Mouse (Mus musculus) hindbrain, embryonic 12.5 days (tissue): ENCODE results near the gene Carns1. TPM values are rescaled to one million over a fixed set of nuclear protein-coding genes. Genes with fewer than 3 reads are reported as not detected.
A peak's percentile ranks its signal among the peaks of the same experiment; 100 is the strongest.
"Not testable (repeated sequence)": the region's sequence is repeated elsewhere in the genome, so short reads cannot be mapped to it uniquely, and the experiment has no call there.

Experiments
- ATAC-seq: fragments of 200-750 bp; cut with Nextera tagmentation; 2 replicates; pipeline ENCODE4 v1.8.0; 2017; ENCODE audit warnings: moderate TSS enrichment; ENCODE audit not compliant: low FRiP score
- H3K27ac ChIP-seq: fragments of 300-500 bp; sonication (generic); 2 replicates; pipeline ENCODE4 v1.5.1; 2016; ENCODE audit warnings: mild to moderate bottlenecking
- H3K27me3 ChIP-seq: fragments of 300-500 bp; sonication (generic); 2 replicates; pipeline ENCODE4 v1.6.1; 2016; ENCODE audit warnings: mild to moderate bottlenecking
- H3K36me3 ChIP-seq: fragments of 300-500 bp; sonication (generic); 2 replicates; pipeline ENCODE4 v1.6.1; 2016; ENCODE audit warnings: mild to moderate bottlenecking
- H3K4me1 ChIP-seq: fragments of 300-500 bp; sonication (generic); 2 replicates; pipeline ENCODE4 v1.6.1; 2016
- H3K4me2 ChIP-seq: fragments of 300-500 bp; sonication (generic); replicated peaks from 2 replicates; pipeline ENCODE4 v1.6.1; 2016; ENCODE audit warnings: mild to moderate bottlenecking
- H3K4me3 ChIP-seq: fragments of 300-500 bp; sonication (generic); 2 replicates; pipeline ENCODE4 v1.5.1; 2016; ENCODE audit warnings: mild to moderate bottlenecking
- H3K9ac ChIP-seq: fragments of 300-500 bp; sonication (generic); 2 replicates; pipeline ENCODE4 v1.6.1; 2016; ENCODE audit warnings: mild to moderate bottlenecking, moderate library complexity
- H3K9me3 ChIP-seq: fragments of 300-500 bp; sonication (generic); replicated peaks from 2 replicates; pipeline ENCODE4 v1.6.1; 2016; ENCODE audit warnings: mild to moderate bottlenecking
- WGBS: fragments of 180-500 bp; shearing (Covaris S2); methylation state at CpG from one replicate; pipeline ENCODE4 v1.1.7; 2016; 5-methylcytosine and 5-hydroxymethylcytosine counted together
- polyA plus RNA-seq: library from polyadenylated mRNA; unstranded; fragments of >200 nt; fragmentation: Nextera tagmentation; extraction: Ambion mirVana; gene quantifications from 2 replicates; pipeline ENCODE4 v1.2.1, GENCODE M21; 2016

Carns1 gene
- polyA plus RNA-seq, 1 experiment from 2014 or later: 5.0 TPM

- Histone ChIP-seq H3K9ac (no peak overlapping the region), H3K27ac (no peak overlapping the region), H3K4me3 (no peak overlapping the region), H3K4me1 (peaks cover 18% of the 10 kb centered on the region), H3K36me3 (peaks cover 54% of the 10 kb centered on the region), H3K27me3 (no peaks in the 10 kb centered on the region), H3K4me2 (no peak overlapping the region), H3K9me3 (no peaks in the 10 kb centered on the region)
- 95% methylated on average over 7 of the region's 7 CpGs for WGBS
- ATAC-seq: no peak
Measured at GRCm38 (mm10) chr19:4129462-4129861, 45.8 kb downstream of the Carns1 start.

DNA sequence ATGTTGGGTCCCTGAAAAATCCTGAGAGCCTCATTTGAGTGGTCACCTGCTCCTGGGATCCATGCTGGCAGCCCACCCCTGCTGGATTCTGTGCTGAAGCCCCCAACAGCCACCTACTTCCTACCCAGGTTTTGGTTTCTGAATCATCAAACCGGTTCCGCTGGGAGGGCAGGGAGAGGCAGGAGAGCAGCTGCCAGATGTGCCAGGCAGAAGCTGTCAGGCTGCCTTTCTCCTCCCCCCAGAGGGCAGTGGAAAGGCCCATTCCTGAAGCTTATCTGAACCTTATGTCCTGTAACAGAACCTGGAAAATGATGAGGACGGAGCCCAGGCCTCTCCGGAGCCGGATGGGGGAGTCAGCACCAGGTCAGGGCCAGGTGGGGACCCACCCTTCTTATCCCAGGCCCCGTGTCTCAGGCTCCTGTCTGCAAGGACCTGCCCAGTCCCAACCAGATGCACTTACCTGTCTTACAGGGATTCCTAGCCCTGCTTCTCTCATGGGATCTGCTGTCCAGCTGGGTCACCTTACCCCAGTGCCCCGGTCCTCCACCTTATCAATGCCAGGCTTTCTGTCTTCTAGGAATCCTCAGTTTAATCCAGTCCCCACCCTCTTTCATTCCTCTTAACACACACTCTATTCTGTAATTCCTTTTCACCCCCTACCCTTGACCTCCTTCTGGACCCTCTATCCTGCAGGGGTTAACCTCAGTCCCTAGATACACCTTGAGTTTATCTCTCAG is 48.4 kb downstream of the Carns1 start:
- Histone ChIP-seq H3K9me3 (no peaks in the 10 kb centered on the region), H3K27ac (no peak overlapping the region), H3K4me2 (peak overlapping the region; percentile 67), H3K27me3 (no peaks in the 10 kb centered on the region), H3K4me1 (peaks cover 18% of the 10 kb centered on the region), H3K9ac (peak overlapping the region; percentile 76), H3K4me3 (peak overlapping the region; percentile 62), H3K36me3 (peaks cover 39% of the 10 kb centered on the region)
- WGBS: 74% methylated on average over 7 of the region's 7 CpGs
- no peak for ATAC-seq

DNA sequence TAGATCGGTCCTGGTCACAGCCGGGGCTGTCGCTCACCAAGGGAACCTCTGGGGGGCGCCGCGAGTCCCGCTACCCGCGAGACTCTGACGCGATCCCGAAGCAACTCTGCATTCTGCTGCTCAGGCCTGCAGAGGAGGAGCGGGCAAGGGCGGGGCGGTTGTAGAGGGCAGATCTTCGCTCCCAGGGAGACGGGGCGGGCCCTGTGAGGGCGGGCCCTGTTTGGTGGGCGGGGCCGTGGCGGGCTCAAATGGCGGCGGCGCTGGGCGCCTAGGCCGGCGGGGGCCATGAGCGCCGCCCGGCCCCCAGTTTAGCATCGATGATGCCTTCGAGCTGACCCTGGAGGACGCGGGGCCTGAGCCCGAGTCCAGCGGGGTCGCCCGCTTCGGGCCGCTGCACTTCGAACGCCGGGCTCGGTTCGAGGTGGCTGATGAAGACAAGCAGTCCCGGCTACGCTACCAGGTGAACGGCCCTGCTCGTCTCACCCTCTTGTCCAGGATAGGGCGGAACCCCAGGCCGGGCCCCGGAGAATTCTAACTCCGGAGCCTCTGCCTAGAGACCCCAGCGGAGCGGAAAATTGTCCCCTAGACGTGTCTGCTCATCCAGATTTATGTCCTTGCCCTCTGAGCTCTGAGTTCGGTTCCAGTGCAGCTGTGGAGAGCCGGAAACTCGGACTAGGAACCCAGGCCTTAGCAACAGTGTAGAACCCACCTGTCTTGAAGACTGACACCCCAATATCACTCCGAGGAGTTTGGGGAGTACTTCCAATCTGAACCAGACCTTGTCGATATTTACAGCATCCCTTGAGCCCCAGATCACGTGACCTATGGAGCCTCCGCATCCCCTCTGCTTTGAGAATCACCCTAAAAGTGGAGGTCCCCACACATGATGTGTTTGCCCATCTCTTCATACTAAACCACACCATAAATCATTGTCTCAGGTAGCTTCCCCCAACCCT is 49.3 kb downstream of the Carns1 start, which contains the start of gene Aip:
TSS of gene Aip (minus strand) at position 118 of the 956 bp plus-strand sequence.
- Histone ChIP-seq H3K9ac (peak within 1 kb of the TSS; percentile 76), H3K9me3 (no peaks in the 10 kb centered on the region), H3K4me2 (peak within 1 kb of the TSS; percentile 67), H3K36me3 (peaks cover 30% of the 10 kb centered on the region), H3K4me3 (peak within 1 kb of the TSS; percentile 62), H3K27me3 (no peaks in the 10 kb centered on the region), H3K27ac (peak within 1 kb of the TSS; percentile 64; the same call in 1 of the 2 replicates), H3K4me1 (peaks cover 18% of the 10 kb centered on the region)
- WGBS: under 1% methylated on average over 58 of the region's 64 CpGs
- peak; percentile 93 for ATAC-seq

GRCm38 (mm10) chr19:4125268-4125667 is 50.0 kb downstream of the Carns1 start:
- Histone ChIP-seq H3K36me3 (peaks cover 25% of the 10 kb centered on the region), H3K9ac (peak overlapping the region; percentile 76), H3K27ac (peak overlapping the region; percentile 64; the same call in 1 of the 2 replicates), H3K4me3 (peak overlapping the region; percentile 62), H3K4me1 (peaks cover 25% of the 10 kb centered on the region), H3K4me2 (peak overlapping the region; percentile 67)
- H3K9me3 ChIP-seq, H3K27me3 ChIP-seq, ATAC-seq: not testable (repeated sequence)
- 61% methylated on average over 1 of the region's 4 CpGs for WGBS

GRCm38 (mm10) chr19:4124432-4124831 is 50.8 kb downstream of the Carns1 start:
- 82% methylated on average over 4 of the region's 4 CpGs for WGBS
- ATAC-seq: no peak

GRCm38 (mm10) chr19:4122411-4123370 is 52.6 kb downstream of the Carns1 start:
- Histone ChIP-seq H3K36me3 (peaks cover 6% of the 10 kb centered on the region), H3K4me3 (no peak overlapping the region), H3K4me1 (peaks cover 28% of the 10 kb centered on the region), H3K27ac (no peak overlapping the region), H3K9me3 (no peaks in the 10 kb centered on the region), H3K27me3 (no peaks in the 10 kb centered on the region), H3K9ac (no peak overlapping the region), H3K4me2 (no peak overlapping the region)
- ATAC-seq: no peak
- WGBS: 84% methylated on average over 7 of the region's 7 CpGs

More at GRCm38 (mm10) chr19:4124432-4124831, 50.8 kb downstream of the Carns1 start:
- no peak overlapping the region for H3K9ac ChIP-seq
- no peak overlapping the region for H3K4me3 ChIP-seq
- no peak overlapping the region for H3K4me2 ChIP-seq
- peaks cover 29% of the 10 kb centered on the region for H3K4me1 ChIP-seq
- H3K27me3 ChIP-seq: no peaks in the 10 kb centered on the region
- H3K9me3 ChIP-seq: no peaks in the 10 kb centered on the region
- H3K27ac ChIP-seq: no peak overlapping the region
- peaks cover 17% of the 10 kb centered on the region for H3K36me3 ChIP-seq

DNA sequence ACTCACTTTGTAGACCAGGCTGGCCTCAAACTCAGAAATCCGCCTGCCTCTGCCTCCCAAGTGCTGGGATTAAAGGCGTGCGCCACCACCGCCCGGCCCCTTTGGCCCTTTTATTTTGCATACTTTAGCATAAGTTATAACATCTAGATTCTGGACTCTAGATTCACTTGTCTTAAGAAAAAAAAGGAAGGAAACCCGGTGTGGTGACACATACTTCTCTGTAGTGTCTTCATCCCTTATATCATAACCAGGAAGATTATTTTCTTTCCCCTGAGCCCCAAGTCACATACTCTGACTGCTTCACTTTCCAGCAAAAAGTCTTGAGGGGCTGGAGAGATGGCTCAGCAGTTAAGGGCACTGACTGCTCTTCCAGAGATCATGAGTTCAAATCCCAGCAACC is 53.4 kb downstream of the Carns1 start:
- H3K27ac ChIP-seq, H3K9ac ChIP-seq, H3K9me3 ChIP-seq, H3K27me3 ChIP-seq, ATAC-seq, H3K4me3 ChIP-seq: not testable (repeated sequence)
- Histone ChIP-seq H3K4me1 (peaks cover 20% of the 10 kb centered on the region), H3K36me3 (peaks cover 11% of the 10 kb centered on the region; the same call in 1 of the 2 replicates), H3K4me2 (peak overlapping the region; percentile 49)
- 55% methylated on average over 6 of the region's 6 CpGs for WGBS

- Histone ChIP-seq H3K9me3 (no peaks in the 10 kb centered on the region), H3K9ac (peak overlapping the region; percentile 50; the same call in 1 of the 2 replicates), H3K4me3 (peak overlapping the region; percentile 43), H3K27me3 (no peaks in the 10 kb centered on the region), H3K4me2 (peak overlapping the region; percentile 49), H3K4me1 (peaks cover 14% of the 10 kb centered on the region), H3K27ac (peak overlapping the region; percentile 85), H3K36me3 (peaks cover 17% of the 10 kb centered on the region; the same call in 1 of the 2 replicates)
- 4% methylated on average over 38 of the region's 38 CpGs for WGBS
- ATAC-seq: peak; percentile 79
Measured at GRCm38 (mm10) chr19:4121097-4121805, 54.0 kb downstream of the Carns1 start.

DNA sequence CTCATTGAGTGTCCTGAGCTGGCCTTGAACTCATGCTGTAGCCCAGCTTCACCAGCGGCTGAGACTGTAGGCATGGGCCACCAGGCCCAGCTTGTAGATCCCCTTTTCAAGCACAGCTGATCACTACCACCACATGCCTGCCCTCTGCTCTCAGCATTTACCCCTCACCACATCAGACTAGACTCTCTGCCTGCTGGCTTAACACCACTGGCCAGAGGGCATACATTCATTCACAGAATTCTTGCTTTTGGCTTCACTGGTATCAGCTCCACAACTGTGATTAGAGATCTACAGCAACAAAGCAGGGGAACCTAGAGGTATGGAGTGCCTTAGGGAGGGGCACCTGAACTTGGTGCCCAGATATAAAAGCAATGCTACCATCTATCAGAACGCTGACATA is 54.8 kb downstream of the Carns1 start:
- Histone ChIP-seq H3K9ac (no peak overlapping the region), H3K36me3 (peaks cover 23% of the 10 kb centered on the region), H3K4me3 (0 out of 2 replicates have a peak overlapping the region, but pooled peaks have one; percentile 43), H3K27me3 (no peaks in the 10 kb centered on the region), H3K27ac (no peak overlapping the region), H3K4me1 (peaks cover 14% of the 10 kb centered on the region), H3K4me2 (peak overlapping the region; percentile 49), H3K9me3 (no peaks in the 10 kb centered on the region)
- ATAC-seq: no peak
- 99% methylated on average over 2 of the region's 2 CpGs for WGBS

- peaks cover 11% of the 10 kb centered on the region for H3K4me1 ChIP-seq
- peaks cover 29% of the 10 kb centered on the region for H3K36me3 ChIP-seq
- no peak overlapping the region for H3K27ac ChIP-seq
- peak overlapping the region; percentile 49 for H3K4me2 ChIP-seq
- no peak overlapping the region for H3K9ac ChIP-seq
- H3K4me3 ChIP-seq: 0 out of 2 replicates have a peak overlapping the region, but pooled peaks have one; percentile 43
- ATAC-seq: no peak
- H3K27me3 ChIP-seq: no peaks in the 10 kb centered on the region
- H3K9me3 ChIP-seq: no peaks in the 10 kb centered on the region
- 93% methylated on average over 6 of the region's 6 CpGs for WGBS
Measured at GRCm38 (mm10) chr19:4119716-4120487, 55.4 kb downstream of the Carns1 start.
